Mouse (Mus musculus) neural tube, embryonic 14.5 days (tissue): ENCODE data around the gene Zfp953. TPM values are rescaled to one million over a fixed set of nuclear protein-coding genes. Genes with fewer than 3 reads are reported as not detected.

ENCODE experiments used
- ATAC-seq: fragments of 200-750 bp; cut with Nextera tagmentation; 2 replicates; pipeline ENCODE4 v1.8.0; 2017; ENCODE audit warnings: low read depth, mild to moderate bottlenecking, moderate TSS enrichment, moderate library complexity
- H3K27ac ChIP-seq: fragments of 300-500 bp; sonication (generic); 2 replicates; pipeline ENCODE4 v1.5.1; 2014; ENCODE audit warnings: low read depth, mild to moderate bottlenecking, control low read depth, low read length, moderate library complexity, mixed read lengths
- H3K27me3 ChIP-seq: fragments of 300-500 bp; sonication (generic); 2 replicates; pipeline ENCODE4 v1.6.1; 2014; ENCODE audit warnings: low read length; ENCODE audit not compliant: control insufficient read depth, insufficient read depth
- H3K36me3 ChIP-seq: fragments of 300-500 bp; sonication (generic); 2 replicates; pipeline ENCODE4 v1.6.1; 2014; ENCODE audit warnings: low read length, mixed read lengths; ENCODE audit not compliant: control insufficient read depth, insufficient read depth
- H3K4me1 ChIP-seq: fragments of 300-500 bp; sonication (generic); 2 replicates; pipeline ENCODE4 v1.6.1; 2014; ENCODE audit warnings: low read length; ENCODE audit not compliant: control insufficient read depth, insufficient read depth
- H3K4me2 ChIP-seq: fragments of 300-500 bp; sonication (generic); 2 replicates; pipeline ENCODE4 v1.6.1; 2014; ENCODE audit warnings: mild to moderate bottlenecking, low read depth, low read length, control low read depth
- H3K4me3 ChIP-seq: fragments of 300-500 bp; sonication (generic); 2 replicates; pipeline ENCODE4 v1.5.1; 2014; ENCODE audit warnings: low read depth, low read length, control low read depth, mixed read lengths
- H3K9ac ChIP-seq: fragments of 300-500 bp; sonication (generic); replicated peaks from 2 replicates; pipeline ENCODE4 v1.6.1; 2014; ENCODE audit warnings: low read depth, mild to moderate bottlenecking, control low read depth, low read length, mixed read lengths
- H3K9me3 ChIP-seq: fragments of 300-500 bp; sonication (generic); 2 replicates; pipeline ENCODE4 v1.6.1; 2016; ENCODE audit warnings: low read length; ENCODE audit not compliant: control insufficient read depth
- WGBS: fragments of 180-500 bp; shearing (Covaris S2); extraction: QIAGEN DNeasy Blood & Tissue Kit; methylation state at CpG from one replicate; pipeline ENCODE4 v1.1.7; 2014; 5-methylcytosine and 5-hydroxymethylcytosine counted together
- polyA plus RNA-seq: library from polyadenylated mRNA; unstranded; fragments of >200 nt; fragmentation: Nextera tagmentation; extraction: Ambion mirVana; gene quantifications from 2 replicates; pipeline ENCODE4 v1.2.1, GENCODE M21; 2014

Zfp953 gene
- polyA plus RNA-seq, 1 experiment from 2014 or later = 0.84 TPM

- Histone ChIP-seq H3K4me2 (peak overlapping the region; percentile 59), H3K9me3 (no peaks in the 10 kb centered on the region), H3K27me3 (no peaks in the 10 kb centered on the region), H3K4me3 (peak overlapping the region; percentile 47), H3K27ac (no peak overlapping the region; the same call in 1 of the 2 replicates), H3K36me3 (no peaks in the 10 kb centered on the region), H3K4me1 (peaks cover 7% of the 10 kb centered on the region; the same call in 1 of the 2 replicates), H3K9ac (no peak overlapping the region; the same call in 1 of the 2 replicates)
- ATAC-seq = peak; percentile 79
- 39% methylated on average over 5 of the region's 5 CpGs for WGBS
Measured at GRCm38 (mm10) chr13:67306718-67307117, 53.7 kb downstream of the Zfp953 start.

- Histone ChIP-seq H3K36me3 (no peaks in the 10 kb centered on the region), H3K9ac (peak within 1 kb of the TSS; percentile 60), H3K4me1 (peaks cover 7% of the 10 kb centered on the region; the same call in 1 of the 2 replicates), H3K9me3 (no peaks in the 10 kb centered on the region), H3K4me3 (peak within 1 kb of the TSS; percentile 47), H3K4me2 (peak within 1 kb of the TSS; percentile 59), H3K27ac (no peak within 1 kb of the TSS; the same call in 1 of the 2 replicates), H3K27me3 (no peaks in the 10 kb centered on the region)
- peak; percentile 99 for ATAC-seq
- WGBS = 11% methylated on average over 16 of the region's 16 CpGs
Measured at GRCm38 (mm10) chr13:67305822-67306672, 54.4 kb downstream of the Zfp953 start, which contains the start of gene Zfp457. Zfp457 (minus strand) TSS chr13:67306485.

Other genes starting within 250 kb of the Zfp953 start
- 0.09 and 0.19 TPM in 2 replicates for gene Rslcan18, start 244.3 kb downstream of the Zfp953 start, polyA plus RNA-seq
- gene Zfp759, start 238.9 kb downstream of the Zfp953 start, polyA plus RNA-seq = 4.9 and 6.0 TPM in 2 replicates
- gene Rsl1, start 187.4 kb downstream of the Zfp953 start, polyA plus RNA-seq = 4.5 and 5.2 TPM in 2 replicates
- gene Zfp455, start 166.1 kb downstream of the Zfp953 start, polyA plus RNA-seq = 2.2 and 2.4 TPM in 2 replicates
- gene Zfp458, start 82.1 kb downstream of the Zfp953 start, polyA plus RNA-seq = 7.6 and 10.4 TPM in 2 replicates
- gene Zfp457, start 54.1 kb downstream of the Zfp953 start, polyA plus RNA-seq = 1.3 and 1.8 TPM in 2 replicates
- 1.8 and 3.0 TPM in 2 replicates for gene Zfp595, start 28.0 kb downstream of the Zfp953 start, polyA plus RNA-seq
- gene Gm28044, start 69 bp downstream of the Zfp953 start, polyA plus RNA-seq = not detected in 2 replicates
- gene Gm28041, start 15.1 kb upstream of the Zfp953 start, polyA plus RNA-seq = not detected in 2 replicates
- gene Zfp456, start 15.2 kb upstream of the Zfp953 start, polyA plus RNA-seq = 0.59 and 0.80 TPM in 2 replicates
- 3.4 and 3.5 TPM in 2 replicates for gene Zfp429, start 39.2 kb upstream of the Zfp953 start, polyA plus RNA-seq
- gene Zfp459, start 60.8 kb upstream of the Zfp953 start, polyA plus RNA-seq = 0.46 and 1.2 TPM in 2 replicates
- 5.3 and 7.6 TPM in 2 replicates for gene Zfp874a, start 91.0 kb upstream of the Zfp953 start, polyA plus RNA-seq
- 2.7 and 3.5 TPM in 2 replicates for gene Zfp874b, start 123.7 kb upstream of the Zfp953 start, polyA plus RNA-seq
- 11.0 and 12.6 TPM in 2 replicates for gene Zfp58, start 139.9 kb upstream of the Zfp953 start, polyA plus RNA-seq
- not detected in 2 replicates for gene Gm26965, start 165.5 kb upstream of the Zfp953 start, polyA plus RNA-seq
- gene Zfp87, start 165.6 kb upstream of the Zfp953 start, polyA plus RNA-seq = 40.4 and 42.6 TPM in 2 replicates
- 17.8 and 18.4 TPM in 2 replicates for gene Zfp748, start 193.2 kb upstream of the Zfp953 start, polyA plus RNA-seq
- gene Zfp729b, start 249.1 kb upstream of the Zfp953 start, polyA plus RNA-seq = 6.1 and 7.2 TPM in 2 replicates